18 mouse cellular contexts compared by ENCODE assay signal in the genomic region with DNA sequence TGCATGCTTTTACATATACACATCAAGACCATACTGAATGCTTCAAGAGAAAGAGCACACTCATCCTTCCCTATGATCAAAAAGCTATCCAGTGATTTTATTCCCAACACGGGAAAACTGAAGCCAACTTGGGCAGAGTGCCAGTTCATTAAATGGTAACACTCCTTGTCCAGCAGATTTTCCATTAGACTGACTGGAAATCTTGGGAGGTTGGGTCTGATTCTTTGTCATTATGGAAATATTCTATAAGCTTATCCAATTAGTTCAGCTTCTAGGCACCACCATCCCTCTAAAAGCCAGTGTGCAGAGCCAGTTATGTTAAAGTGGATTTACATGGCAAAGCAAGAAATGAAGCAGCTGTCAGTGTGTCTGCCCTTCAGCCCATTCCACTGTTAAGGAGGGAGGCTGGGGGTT. TPM values are rescaled to one million over a fixed set of nuclear protein-coding genes. Genes with fewer than 3 reads are reported as not detected.
DNase-seq lines count a peak whose midpoint lies in the region; ATAC-seq and TF ChIP-seq lines count a peak whose summit lies in the region.
"Had no signal": no experiment of that assay in that cellular context is flagged by ENCODE, and none has a peak within 500 bp of the region (broad histone marks: within the 10 kb centered on the region; RNA-seq: fewer than 3 reads in every experiment).

No protein-coding gene starts in this region.

- no peaks in the 10 kb centered on the region for H3K27me3 ChIP-seq in neural tube, embryonic 13.5 days
- H3K27me3 ChIP-seq in limb, embryonic 14.5 days (ENCODE audit: control insufficient read depth, insufficient read depth, low read length): no peaks in the 10 kb centered on the region
- H3K27me3 ChIP-seq: liver, embryonic 12.5 days; neural tube, embryonic 15.5 days; Patski had no signal

- no peak for TF ChIP-seq POLR2A in limb, embryonic 14.5 days (IDR thresholded peaks at IDR 0.05; ENCODE audit: borderline replicate concordance, extremely low read depth, insufficient read depth, insufficient read length)

- no peaks in the 10 kb centered on the region for H3K9me3 ChIP-seq in neural tube, embryonic 13.5 days
- no peaks in the 10 kb centered on the region for H3K9me3 ChIP-seq in limb, embryonic 14.5 days (ENCODE audit: control insufficient read depth, low read length)
- H3K9me3 ChIP-seq: liver, embryonic 12.5 days; neural tube, embryonic 15.5 days had no signal

- H3K4me1 ChIP-seq in neural tube, embryonic 13.5 days (replicated peaks): peaks cover 8% of the 10 kb centered on the region; the same call in 1 of the 2 replicates
- no peaks in the 10 kb centered on the region for H3K4me1 ChIP-seq in limb, embryonic 14.5 days (ENCODE audit: control insufficient read depth, insufficient read depth, low read length)
- H3K4me1 ChIP-seq: liver, embryonic 12.5 days had no signal

- H3K9ac ChIP-seq in neural tube, embryonic 13.5 days: no peak overlapping the region
- H3K9ac ChIP-seq in limb, embryonic 14.5 days (ENCODE audit: low read depth, low read length, severe bottlenecking): no peak overlapping the region
- H3K9ac ChIP-seq: liver, embryonic 12.5 days; neural tube, embryonic 15.5 days had no signal

- H3K4me3 ChIP-seq in neural tube, embryonic 13.5 days: no peak overlapping the region
- no peak overlapping the region for H3K4me3 ChIP-seq in limb, embryonic 14.5 days (replicated peaks; ENCODE audit: low read length)
- H3K4me3 ChIP-seq: erythroblast, embryonic 14.5 days; liver, embryonic 12.5 days; neural tube, embryonic 15.5 days had no signal

- ATAC-seq in neural tube, embryonic 13.5 days (ENCODE audit: low read depth): no peak
- peak; percentile 70; the same call in 1 of the 2 replicates for ATAC-seq in limb, embryonic 14.5 days (ENCODE audit: low FRiP score, low read depth)
- ATAC-seq: inflammation-experienced regulatory T-cells, adult 6 months; liver, embryonic 12.5 days had no signal

- no peaks in the 10 kb centered on the region for H3K36me3 ChIP-seq in neural tube, embryonic 13.5 days
- no peaks in the 10 kb centered on the region for H3K36me3 ChIP-seq in limb, embryonic 14.5 days (ENCODE audit: control insufficient read depth, insufficient read depth, low read length)
- H3K36me3 ChIP-seq: liver, embryonic 12.5 days; neural tube, embryonic 15.5 days had no signal

- H3K27ac ChIP-seq in neural tube, embryonic 13.5 days (replicated peaks): 0 out of 2 replicates have a peak overlapping the region, but pooled peaks have one; percentile 18
- H3K27ac ChIP-seq in limb, embryonic 14.5 days (replicated peaks; ENCODE audit: low read depth, low read length): no peak overlapping the region
- H3K27ac ChIP-seq: liver, embryonic 12.5 days; neural tube, embryonic 15.5 days had no signal

- 26% methylated on average over 1 of the region's 1 CpGs for WGBS in neural tube, embryonic 13.5 days
- 21% methylated on average over 1 of the region's 1 CpGs for WGBS in limb, embryonic 14.5 days

- H3K4me2 ChIP-seq in neural tube, embryonic 13.5 days: no peak overlapping the region
- no peak overlapping the region for H3K4me2 ChIP-seq in limb, embryonic 14.5 days (replicated peaks; ENCODE audit: low read depth, low read length, severe bottlenecking)
- H3K4me2 ChIP-seq: liver, embryonic 12.5 days; neural tube, embryonic 15.5 days had no signal

- DNase-seq in frontal cortex, postnatal 36 days (ENCODE audit: low spot score in 2 of 2): peak; percentile 7 to 37
- no peak for DNase-seq in frontal cortex, postnatal 10 days (ENCODE audit: low spot score in 2 of 2)
- no peak for DNase-seq in neural tube, embryonic 10.5 days (ENCODE audit: extremely low spot score, low spot score)
- peak; percentile 68 for DNase-seq in limb, embryonic 14.5 days (ENCODE audit: low spot score)
- DNase-seq in urinary bladder, postnatal 14 days (ENCODE audit: low spot score): no peak
- DNase-seq in spleen, postnatal 36 days (ENCODE audit: low spot score in 2 of 2): no peak
- DNase-seq in gastrocnemius, postnatal 25 days: no peak
- DNase-seq: adrenal gland, postnatal 36 days; cerebellum, adult 9-10 months; heart, adult 18-20 months had no signal

RNA-seq across cellular contexts. Expression of a gene that starts 16.3 kb away (rescaled TPM):
- polyA plus RNA-seq in neural tube, embryonic 13.5 days (2015; fragmentation: Nextera tagmentation; extraction: Ambion mirVana): 6.4 and 9.4 TPM in 2 replicates
- polyA plus RNA-seq in limb, embryonic 14.5 days (2012; rRNA removed): 9.3 and 12.4 TPM in 2 replicates
- 16.5 and 19.0 TPM in 2 replicates for polyA plus RNA-seq in limb, embryonic 14.5 days (2014; fragmentation: Nextera tagmentation; extraction: Ambion mirVana)
- 10 to 100 TPM; 16.8 to 26.3 TPM for total RNA-seq in gastrocnemius, postnatal 25 days (2021)
- polyA plus RNA-seq: erythroblast, embryonic 14.5 days; inflammation-experienced regulatory T-cells, adult 6 months had no signal

RNA-seq across cellular contexts. Expression of a gene that starts 17.0 kb away (rescaled TPM):
- not detected in 2 replicates for polyA plus RNA-seq in neural tube, embryonic 13.5 days (2015; fragmentation: Nextera tagmentation; extraction: Ambion mirVana)
- polyA plus RNA-seq in limb, embryonic 14.5 days (2012; rRNA removed): not detected in 2 replicates
- not detected in 2 replicates for polyA plus RNA-seq in limb, embryonic 14.5 days (2014; fragmentation: Nextera tagmentation; extraction: Ambion mirVana)
- not detected for total RNA-seq in gastrocnemius, postnatal 25 days (2021)
- polyA plus RNA-seq: C2C12; erythroblast, embryonic 14.5 days; inflammation-experienced regulatory T-cells, adult 6 months; liver, embryonic 12.5 days; neural tube, embryonic 15.5 days; Patski; thymus, postnatal 0 days had no signal

Comparison
In these comparisons a context has a peak if more than half of its experiments do, and no peak if none do; other contexts are left out.
1. DNase-seq: peak in frontal cortex, postnatal 36 days (2 of 2) and limb, embryonic 14.5 days (single experiment); none in frontal cortex, postnatal 10 days (0 of 2), neural tube, embryonic 10.5 days (single experiment), urinary bladder, postnatal 14 days (single experiment), spleen, postnatal 36 days (0 of 2) and gastrocnemius, postnatal 25 days (single experiment).